Mouse (Mus musculus) testis, adult 2 months (tissue): ENCODE measurements at regions not wholly inside any gene's neighbourhood (a gene's known extent, or its start where the extent isn't known, plus 50 kb on each side); places are given as distances from the start of the nearest gene placed in this dataset.

Experiments used
- H3K27ac ChIP-seq: fragments of 200-500 bp; 2 replicates; pipeline ENCODE4 v1.5.1; 2012; ENCODE audit warnings: low read depth, low read length; ENCODE audit not compliant: control insufficient read depth, insufficient read depth
- H3K27me3 ChIP-seq: fragments of 200-500 bp; 2 replicates; pipeline ENCODE4 v1.6.1; 2012; ENCODE audit warnings: mild to moderate bottlenecking, low read length, moderate library complexity; ENCODE audit not compliant: control insufficient read depth, insufficient read depth
- H3K36me3 ChIP-seq: fragments of 200-500 bp; 2 replicates; pipeline ENCODE4 v1.6.1; 2012; ENCODE audit warnings: mild to moderate bottlenecking, low read length; ENCODE audit not compliant: control insufficient read depth, insufficient read depth
- H3K4me1 ChIP-seq: fragments of 200-500 bp; 2 replicates; pipeline ENCODE4 v1.6.1; 2012; ENCODE audit warnings: low read length; ENCODE audit not compliant: control insufficient read depth, insufficient read depth
- H3K4me3 ChIP-seq: fragments of 200-500 bp; 2 replicates; pipeline ENCODE4 v1.5.1; 2012; ENCODE audit warnings: low read depth, mild to moderate bottlenecking, low read length, moderate library complexity, mixed read lengths; ENCODE audit not compliant: control insufficient read depth
- CTCF ChIP-seq: fragments of 200-500 bp; IDR thresholded peaks from 2 replicates; pipeline ENCODE4 v1.5.1; 2012; ENCODE audit warnings: low read depth, mild to moderate bottlenecking, inconsistent platforms, low read length, moderate library complexity; ENCODE audit not compliant: control insufficient read depth, insufficient read depth, insufficient replicate concordance
- POLR2A ChIP-seq: fragments of 200-500 bp; IDR thresholded peaks from 2 replicates; pipeline ENCODE4 v1.6.1; 2012; ENCODE audit warnings: low read depth, mild to moderate bottlenecking, inconsistent platforms, low read length, moderate library complexity; ENCODE audit not compliant: control insufficient read depth

GRCm38 (mm10) chr3:66479266-66479665 lies 182.6 kb upstream of the Veph1 start:
- Histone ChIP-seq H3K4me1 (no peaks in the 10 kb centered on the region), H3K36me3 (no peaks in the 10 kb centered on the region), H3K27ac (no peak overlapping the region), H3K27me3 (no peaks in the 10 kb centered on the region), H3K4me3 (no peak overlapping the region)
- TF ChIP-seq CTCF (no peak), POLR2A (no peak)

GRCm38 (mm10) chr3:66466321-66466720 lies 169.7 kb upstream of the Veph1 start:
- H3K4me1 ChIP-seq, result no peaks in the 10 kb centered on the region
- no peak for TF ChIP-seq POLR2A
- TF ChIP-seq CTCF, result no peak
- H3K27me3 ChIP-seq, result no peaks in the 10 kb centered on the region
- H3K36me3 ChIP-seq, result no peaks in the 10 kb centered on the region
- no peak overlapping the region for H3K4me3 ChIP-seq
- H3K27ac ChIP-seq, result no peak overlapping the region

GRCm38 (mm10) chr3:66465371-66465770 lies 168.7 kb upstream of the Veph1 start:
- Histone ChIP-seq H3K36me3 (no peaks in the 10 kb centered on the region), H3K4me3 (no peak overlapping the region), H3K27me3 (no peaks in the 10 kb centered on the region), H3K4me1 (no peaks in the 10 kb centered on the region), H3K27ac (no peak overlapping the region)
- TF ChIP-seq POLR2A (no peak), CTCF (no peak)

GRCm38 (mm10) chr3:66462341-66462740 lies 165.7 kb upstream of the Veph1 start:
- no peaks in the 10 kb centered on the region for H3K27me3 ChIP-seq
- no peak for TF ChIP-seq POLR2A

GRCm38 (mm10) chr3:66446274-66447159 lies 149.9 kb upstream of the Veph1 start:
- no peak overlapping the region for H3K27ac ChIP-seq
- TF ChIP-seq CTCF (no peak), POLR2A (no peak)
- no peak overlapping the region for H3K4me3 ChIP-seq
- no peaks in the 10 kb centered on the region for H3K27me3 ChIP-seq
- no peaks in the 10 kb centered on the region for H3K36me3 ChIP-seq
- no peaks in the 10 kb centered on the region for H3K4me1 ChIP-seq

More at GRCm38 (mm10) chr3:66462341-66462740, 165.7 kb upstream of the Veph1 start:
- H3K4me3 ChIP-seq, result no peak overlapping the region
- H3K4me1 ChIP-seq, result no peaks in the 10 kb centered on the region
- no peak overlapping the region for H3K27ac ChIP-seq
- H3K36me3 ChIP-seq, result no peaks in the 10 kb centered on the region

- H3K27ac ChIP-seq, result no peak overlapping the region
- no peaks in the 10 kb centered on the region for H3K36me3 ChIP-seq
- H3K4me1 ChIP-seq, result no peaks in the 10 kb centered on the region
- H3K27me3 ChIP-seq, result no peaks in the 10 kb centered on the region
- TF ChIP-seq CTCF (no peak), POLR2A (no peak)
- H3K4me3 ChIP-seq, result no peak overlapping the region
Observed at GRCm38 (mm10) chr3:66433216-66433615, 136.6 kb upstream of the Veph1 start.

GRCm38 (mm10) chr3:66430187-66430586 lies 133.6 kb upstream of the Veph1 start:
- no peak overlapping the region for H3K4me3 ChIP-seq
- no peak overlapping the region for H3K27ac ChIP-seq
- no peaks in the 10 kb centered on the region for H3K4me1 ChIP-seq
- no peaks in the 10 kb centered on the region for H3K36me3 ChIP-seq
- no peak for TF ChIP-seq CTCF
- no peaks in the 10 kb centered on the region for H3K27me3 ChIP-seq

- TF ChIP-seq POLR2A (no peak), CTCF (no peak)
- H3K36me3 ChIP-seq, result no peaks in the 10 kb centered on the region
- no peak overlapping the region for H3K4me3 ChIP-seq
- H3K4me1 ChIP-seq, result no peaks in the 10 kb centered on the region; the same call in 1 of the 2 replicates
- H3K27me3 ChIP-seq, result no peaks in the 10 kb centered on the region
- H3K27ac ChIP-seq, result no peak overlapping the region
Observed at GRCm38 (mm10) chr3:66422445-66423037, 125.9 kb upstream of the Veph1 start.
